Mouse (Mus musculus): ENCODE results near the gene Synm. TPM values are rescaled to one million over a fixed set of nuclear protein-coding genes. Genes with fewer than 3 reads are reported as not detected.

Synm gene
- total RNA-seq, 1 experiment: 2.1 TPM

DNA sequence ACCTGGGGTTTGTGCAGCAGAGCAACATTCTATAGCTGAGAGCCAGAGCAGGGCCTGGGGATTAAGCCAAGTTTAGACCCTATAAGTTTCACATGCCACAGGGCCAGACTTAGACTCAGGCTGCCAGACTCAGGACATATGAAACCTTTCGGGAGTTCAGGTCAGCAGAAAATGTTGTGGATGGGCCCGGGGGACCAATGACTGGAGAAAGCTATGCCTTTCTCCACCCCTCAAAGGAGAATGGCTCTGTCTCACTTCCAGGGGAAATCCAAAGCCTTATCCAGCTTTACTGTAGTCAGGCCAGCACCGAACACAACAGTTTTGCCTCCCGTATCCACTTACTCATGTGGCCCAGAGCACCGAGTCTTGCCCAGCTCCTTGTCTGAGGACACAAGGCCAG is 18.7 kb downstream of the Synm start:
- H3K36me3 ChIP-seq (ENCODE audit: control insufficient read depth, insufficient read depth, low read length, poor library complexity, severe bottlenecking): peaks cover 2% of the 10 kb centered on the region; the same call in 1 of the 2 replicates
- no peak for DNase-seq (ENCODE audit: low read depth, low spot score)
- TF ChIP-seq ZC3H11A (IDR thresholded peaks at IDR 0.05; ENCODE audit: borderline replicate concordance, low read depth, low read length) (no peak), HCFC1 (IDR thresholded peaks at IDR 0.05; ENCODE audit: borderline replicate concordance, insufficient read depth, low read length) (no peak), MAFK (IDR thresholded peaks at IDR 0.05; ENCODE audit: insufficient read depth, low read depth, low read length) (no peak), CHD2 (IDR thresholded peaks at IDR 0.05; ENCODE audit: low read depth, low read length) (no peak), ZNF384 (IDR thresholded peaks at IDR 0.05; ENCODE audit: low read depth, low read length) (no peak)
- no peaks in the 10 kb centered on the region for H3K9me3 ChIP-seq (ENCODE audit: control insufficient read depth, insufficient read depth, low read depth, low read length)
- peaks cover 0 to 2% of the 10 kb centered on the region in 2 experiments; a peak in 1 of 4 replicates for H3K4me1 ChIP-seq (ENCODE audit: control insufficient read depth in 2 of 2, insufficient read depth in 2 of 2, low read length in 2 of 2, poor library complexity in 1 of 2)
- H3K4me3 ChIP-seq (ENCODE audit: insufficient read depth in 1 of 2, low read depth in 1 of 2, low read length in 2 of 2, poor library complexity in 1 of 2, severe bottlenecking in 1 of 2): no peak overlapping the region
- in situ Hi-C loops (cut with MboI; ENCODE audit: low sequenced_read_pairs in 2 of 2, unreplicated experiment in 2 of 2): no loop called here
- H3K9ac ChIP-seq (ENCODE audit: insufficient read depth, low read depth, low read length, poor library complexity, severe bottlenecking): no peak overlapping the region
- H3K27ac ChIP-seq (ENCODE audit: insufficient read depth, low read depth, low read length, poor library complexity, severe bottlenecking): no peak overlapping the region

DNA sequence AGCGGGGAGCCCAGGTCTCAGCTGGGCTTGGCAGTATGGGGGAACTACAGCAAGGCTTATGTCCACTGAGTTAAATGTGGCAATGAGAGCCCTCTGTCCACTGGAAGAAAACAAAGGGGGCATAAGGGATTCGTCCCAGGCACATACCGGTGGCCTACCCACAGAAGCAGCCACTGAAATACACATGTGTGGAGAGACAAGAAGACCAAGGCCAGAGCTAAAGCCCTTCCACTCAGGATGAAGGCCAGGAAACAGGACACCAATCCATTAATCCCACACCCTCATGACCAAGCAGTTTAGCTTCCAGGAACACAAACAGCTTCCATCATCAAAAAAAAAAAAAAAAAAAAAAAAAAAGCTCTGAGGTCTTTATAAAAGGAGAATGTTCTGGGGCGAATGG is 19.2 kb downstream of the Synm start:
- no peak overlapping the region for H3K27ac ChIP-seq (ENCODE audit: insufficient read depth, low read depth, low read length, poor library complexity, severe bottlenecking)
- no peak overlapping the region for H3K4me3 ChIP-seq (ENCODE audit: insufficient read depth in 1 of 2, low read depth in 1 of 2, low read length in 2 of 2, poor library complexity in 1 of 2, severe bottlenecking in 1 of 2)
- H3K9ac ChIP-seq (ENCODE audit: insufficient read depth, low read depth, low read length, poor library complexity, severe bottlenecking): no peak overlapping the region
- H3K9me3 ChIP-seq (ENCODE audit: control insufficient read depth, insufficient read depth, low read depth, low read length): no peaks in the 10 kb centered on the region
- H3K36me3 ChIP-seq (ENCODE audit: control insufficient read depth, insufficient read depth, low read length, poor library complexity, severe bottlenecking): peaks cover 2% of the 10 kb centered on the region; the same call in 1 of the 2 replicates
- no peak for DNase-seq (ENCODE audit: low read depth, low spot score)
- H3K4me1 ChIP-seq (ENCODE audit: control insufficient read depth in 2 of 2, insufficient read depth in 2 of 2, low read length in 2 of 2, poor library complexity in 1 of 2): peaks cover 0 to 2% of the 10 kb centered on the region in 2 experiments; a peak in 1 of 4 replicates
- in situ Hi-C loops (cut with MboI; ENCODE audit: low sequenced_read_pairs in 2 of 2, unreplicated experiment in 2 of 2): no loop called here
- no peak for TF ChIP-seq ZC3H11A (IDR thresholded peaks at IDR 0.05; ENCODE audit: borderline replicate concordance, low read depth, low read length)
- no peak for TF ChIP-seq MAFK (IDR thresholded peaks at IDR 0.05; ENCODE audit: insufficient read depth, low read depth, low read length)

- Histone ChIP-seq H3K36me3 (ENCODE audit: control insufficient read depth, insufficient read depth, low read length, poor library complexity, severe bottlenecking) (peaks cover 2% of the 10 kb centered on the region; the same call in 1 of the 2 replicates), H3K4me1 (ENCODE audit: control insufficient read depth in 2 of 2, insufficient read depth in 2 of 2, low read length in 2 of 2, poor library complexity in 1 of 2) (no peaks in the 10 kb centered on the region), H3K27ac (ENCODE audit: insufficient read depth, low read depth, low read length, poor library complexity, severe bottlenecking) (no peak overlapping the region), H3K9ac (ENCODE audit: insufficient read depth, low read depth, low read length, poor library complexity, severe bottlenecking) (no peak overlapping the region), H3K9me3 (ENCODE audit: control insufficient read depth, insufficient read depth, low read depth, low read length) (no peaks in the 10 kb centered on the region), H3K4me3 (ENCODE audit: insufficient read depth in 1 of 2, low read depth in 1 of 2, low read length in 2 of 2, poor library complexity in 1 of 2, severe bottlenecking in 1 of 2) (no peak overlapping the region)
- TF ChIP-seq MAFK (IDR thresholded peaks at IDR 0.05; ENCODE audit: insufficient read depth, low read depth, low read length) (no peak), CHD2 (IDR thresholded peaks at IDR 0.05; ENCODE audit: low read depth, low read length) (no peak), ZC3H11A (IDR thresholded peaks at IDR 0.05; ENCODE audit: borderline replicate concordance, low read depth, low read length) (no peak), ZNF384 (IDR thresholded peaks at IDR 0.05; ENCODE audit: low read depth, low read length) (no peak), HCFC1 (IDR thresholded peaks at IDR 0.05; ENCODE audit: borderline replicate concordance, insufficient read depth, low read length) (no peak)
- DNase-seq (ENCODE audit: low read depth, low spot score): no peak
- in situ Hi-C loops (cut with MboI; ENCODE audit: low sequenced_read_pairs in 2 of 2, unreplicated experiment in 2 of 2): no loop called here
These were observed 27.3 kb downstream of the Synm start for GRCm38 (mm10) chr7:67732276-67732675.

DNA sequence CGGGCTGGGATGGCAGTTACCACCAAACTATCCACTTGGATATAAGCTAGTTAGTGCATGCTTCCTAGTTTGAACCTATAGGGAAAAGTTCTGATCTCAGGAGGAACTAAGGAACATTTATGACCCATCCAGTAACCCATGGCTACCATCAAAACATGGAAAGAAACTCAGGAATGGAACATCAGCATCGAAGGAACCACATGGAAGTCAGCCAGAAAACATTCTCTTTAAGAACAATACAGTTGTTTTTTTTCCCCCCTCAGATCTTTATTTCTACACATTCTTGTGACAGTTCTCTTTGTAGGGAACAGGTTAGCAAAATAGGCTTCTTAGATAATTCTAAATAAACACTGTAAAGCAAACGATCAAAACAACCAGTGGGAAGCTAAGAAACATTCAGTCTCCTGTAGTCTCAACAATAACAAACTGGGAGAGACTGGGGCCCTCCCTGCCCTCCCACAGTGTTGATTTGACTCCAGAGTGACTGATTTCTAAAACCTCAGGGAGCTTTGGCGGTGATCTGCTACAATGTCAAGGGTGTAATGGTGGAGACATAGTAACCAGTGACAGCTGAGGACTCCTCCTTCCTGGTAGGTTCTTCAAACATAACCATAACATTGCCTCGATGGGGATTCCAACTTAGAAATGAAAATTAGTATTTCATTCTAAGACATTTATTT is 29.0 kb downstream of the Synm start:
- Histone ChIP-seq H3K9ac (ENCODE audit: insufficient read depth, low read depth, low read length, poor library complexity, severe bottlenecking) (no peak overlapping the region), H3K4me3 (ENCODE audit: insufficient read depth in 1 of 2, low read depth in 1 of 2, low read length in 2 of 2, poor library complexity in 1 of 2, severe bottlenecking in 1 of 2) (no peak overlapping the region), H3K27ac (ENCODE audit: insufficient read depth, low read depth, low read length, poor library complexity, severe bottlenecking) (no peak overlapping the region), H3K36me3 (ENCODE audit: control insufficient read depth, insufficient read depth, low read length, poor library complexity, severe bottlenecking) (peaks cover 2% of the 10 kb centered on the region; the same call in 1 of the 2 replicates), H3K9me3 (ENCODE audit: control insufficient read depth, insufficient read depth, low read depth, low read length) (no peaks in the 10 kb centered on the region), H3K4me1 (ENCODE audit: control insufficient read depth in 2 of 2, insufficient read depth in 2 of 2, low read length in 2 of 2, poor library complexity in 1 of 2) (no peaks in the 10 kb centered on the region)
- TF ChIP-seq MAFK (IDR thresholded peaks at IDR 0.05; ENCODE audit: insufficient read depth, low read depth, low read length) (no peak), HCFC1 (IDR thresholded peaks at IDR 0.05; ENCODE audit: borderline replicate concordance, insufficient read depth, low read length) (no peak), CHD2 (IDR thresholded peaks at IDR 0.05; ENCODE audit: low read depth, low read length) (no peak), ZC3H11A (IDR thresholded peaks at IDR 0.05; ENCODE audit: borderline replicate concordance, low read depth, low read length) (no peak), ZNF384 (IDR thresholded peaks at IDR 0.05; ENCODE audit: low read depth, low read length) (no peak)
- DNase-seq (ENCODE audit: low read depth, low spot score): no peak
- in situ Hi-C loops (cut with MboI; ENCODE audit: low sequenced_read_pairs in 2 of 2, unreplicated experiment in 2 of 2): no loop called here
